Mouse (Mus musculus): ENCODE data around the gene Tvp23a. TPM values are rescaled to one million over a fixed set of nuclear protein-coding genes. Genes with fewer than 3 reads are reported as not detected.

The Tvp23a gene
- polyA plus RNA-seq, 1 experiment from 2014 or later = 4.6 TPM

DNA sequence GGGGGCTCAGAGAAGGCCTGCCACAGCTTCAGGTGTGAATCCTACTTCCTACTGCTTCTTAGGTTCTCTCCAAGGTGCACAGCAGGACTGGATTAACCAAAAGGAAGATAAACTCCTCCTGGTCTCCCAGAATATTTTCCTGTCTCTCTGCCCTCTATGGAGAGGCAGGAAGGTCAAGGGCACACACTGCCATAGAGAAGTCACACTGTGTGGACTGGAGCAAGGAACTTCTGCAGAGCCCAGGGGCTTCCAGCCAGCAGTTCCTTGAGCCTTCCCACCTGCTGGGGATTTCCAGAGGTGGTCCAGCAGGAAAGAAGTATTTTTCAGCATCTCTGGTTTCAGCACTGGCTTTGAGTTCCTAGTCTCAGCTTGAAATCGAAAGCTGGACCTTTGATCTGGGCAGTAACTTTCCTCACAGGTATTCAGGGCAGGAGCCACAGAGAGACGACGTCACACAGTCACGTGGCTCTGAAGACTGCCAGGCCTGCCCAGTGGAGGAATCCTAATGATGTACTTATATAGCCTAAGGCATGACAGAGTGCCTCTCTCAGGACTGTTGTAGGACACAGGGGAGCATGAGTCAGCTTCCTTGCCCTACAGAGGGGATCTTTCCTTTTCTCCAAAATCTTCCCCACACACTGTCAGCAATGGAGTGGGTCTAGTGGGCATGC lies 18.0 kb upstream of the Tvp23a start:
- H3K4me1 ChIP-seq (replicated peaks; ENCODE audit: control insufficient read depth, insufficient read depth, low read length) = no peaks in the 10 kb centered on the region
- DNase-seq (ENCODE audit: low spot score) (no peak), ATAC-seq (replicated peaks; ENCODE audit: low FRiP score) (no peak)
- H3K4me2 ChIP-seq = no peak overlapping the region
- no peaks in the 10 kb centered on the region for H3K27me3 ChIP-seq (replicated peaks; ENCODE audit: control insufficient read depth, insufficient read depth, low read length)
- no peaks in the 10 kb centered on the region for H3K36me3 ChIP-seq (ENCODE audit: control insufficient read depth, insufficient read depth, low read length)
- WGBS = 23% methylated on average over 4 of the region's 4 CpGs
- no peak overlapping the region for H3K9ac ChIP-seq (ENCODE audit: low read depth, low read length)
- H3K27ac ChIP-seq (ENCODE audit: low read depth, low read length) = no peak overlapping the region
- H3K9me3 ChIP-seq (ENCODE audit: control insufficient read depth, low read length) = no peaks in the 10 kb centered on the region
- no peak overlapping the region for H3K4me3 ChIP-seq (ENCODE audit: low read depth, low read length)

- Histone ChIP-seq H3K27me3 (replicated peaks; ENCODE audit: control insufficient read depth, insufficient read depth, low read length) (no peaks in the 10 kb centered on the region), H3K36me3 (ENCODE audit: control insufficient read depth, insufficient read depth, low read length) (no peaks in the 10 kb centered on the region), H3K4me3 (ENCODE audit: low read depth, low read length) (no peak overlapping the region), H3K4me1 (replicated peaks; ENCODE audit: control insufficient read depth, insufficient read depth, low read length) (no peaks in the 10 kb centered on the region), H3K9ac (ENCODE audit: low read depth, low read length) (no peak overlapping the region), H3K27ac (ENCODE audit: low read depth, low read length) (no peak overlapping the region), H3K4me2 (no peak overlapping the region), H3K9me3 (ENCODE audit: control insufficient read depth, low read length) (no peaks in the 10 kb centered on the region)
- WGBS = 39% methylated on average over 2 of the region's 2 CpGs
- DNase-seq (ENCODE audit: low spot score) (no peak), ATAC-seq (replicated peaks; ENCODE audit: low FRiP score) (no peak)
Observed at GRCm38 (mm10) chr16:10461178-10461577, 14.0 kb upstream of the Tvp23a start.

- DNase-seq (ENCODE audit: low spot score) (no peak), ATAC-seq (replicated peaks; ENCODE audit: low FRiP score) (no peak)
- Histone ChIP-seq H3K9ac (ENCODE audit: low read depth, low read length) (no peak overlapping the region), H3K27ac (ENCODE audit: low read depth, low read length) (no peak overlapping the region), H3K4me1 (replicated peaks; ENCODE audit: control insufficient read depth, insufficient read depth, low read length) (no peaks in the 10 kb centered on the region), H3K27me3 (replicated peaks; ENCODE audit: control insufficient read depth, insufficient read depth, low read length) (no peaks in the 10 kb centered on the region), H3K36me3 (ENCODE audit: control insufficient read depth, insufficient read depth, low read length) (no peaks in the 10 kb centered on the region), H3K4me3 (ENCODE audit: low read depth, low read length) (no peak overlapping the region), H3K4me2 (no peak overlapping the region), H3K9me3 (ENCODE audit: control insufficient read depth, low read length) (no peaks in the 10 kb centered on the region)
- 64% methylated on average over 2 of the region's 2 CpGs for WGBS
Observed at GRCm38 (mm10) chr16:10460188-10460587, 13.0 kb upstream of the Tvp23a start.

- Histone ChIP-seq H3K27ac (ENCODE audit: low read depth, low read length) (no peak overlapping the region), H3K4me3 (ENCODE audit: low read depth, low read length) (no peak overlapping the region), H3K9ac (ENCODE audit: low read depth, low read length) (no peak overlapping the region), H3K4me1 (replicated peaks; ENCODE audit: control insufficient read depth, insufficient read depth, low read length) (no peaks in the 10 kb centered on the region), H3K9me3 (ENCODE audit: control insufficient read depth, low read length) (no peaks in the 10 kb centered on the region), H3K27me3 (replicated peaks; ENCODE audit: control insufficient read depth, insufficient read depth, low read length) (no peaks in the 10 kb centered on the region), H3K4me2 (no peak overlapping the region), H3K36me3 (ENCODE audit: control insufficient read depth, insufficient read depth, low read length) (no peaks in the 10 kb centered on the region)
- WGBS = 60% methylated on average over 3 of the region's 3 CpGs
- ATAC-seq (replicated peaks; ENCODE audit: low FRiP score) = no peak
- DNase-seq (ENCODE audit: low spot score) = no peak
Observed at GRCm38 (mm10) chr16:10454583-10454974, 7.4 kb upstream of the Tvp23a start.

DNA sequence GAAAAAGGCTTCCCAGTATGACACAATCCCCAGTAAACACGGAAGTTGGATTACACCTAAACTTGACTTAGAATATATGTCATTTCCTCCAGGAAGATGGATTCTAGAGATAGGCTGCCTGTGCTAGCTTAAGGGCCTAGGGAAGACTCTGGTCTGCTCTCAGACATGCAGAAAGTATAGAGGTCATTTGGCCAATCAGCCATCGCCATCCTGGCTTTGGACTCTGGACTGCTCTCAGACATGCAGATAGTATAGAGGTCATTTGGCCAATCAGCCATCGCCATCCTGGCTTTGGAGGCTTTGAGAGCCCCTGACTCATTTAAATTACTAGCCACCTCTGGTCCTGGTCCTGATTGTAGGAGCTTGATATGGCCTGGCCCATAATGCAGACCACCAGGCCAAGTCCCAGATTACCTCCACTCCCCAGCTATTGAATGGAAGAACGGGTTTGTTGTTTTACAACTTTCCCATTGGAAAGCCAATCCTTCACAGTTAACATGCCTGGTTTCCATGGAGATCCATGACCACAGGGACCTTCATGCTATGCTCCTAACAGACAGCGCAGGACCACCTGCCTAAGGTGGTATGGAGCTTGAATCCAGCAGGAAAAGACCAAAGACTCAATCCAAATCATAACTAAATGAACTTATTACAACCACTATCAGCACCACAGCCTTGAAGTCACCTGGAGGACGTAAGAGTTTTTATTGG lies 6.9 kb upstream of the Tvp23a start:
- Histone ChIP-seq H3K9ac (ENCODE audit: low read depth, low read length) (no peak overlapping the region), H3K4me2 (no peak overlapping the region), H3K4me3 (ENCODE audit: low read depth, low read length) (no peak overlapping the region), H3K36me3 (ENCODE audit: control insufficient read depth, insufficient read depth, low read length) (no peaks in the 10 kb centered on the region), H3K27me3 (replicated peaks; ENCODE audit: control insufficient read depth, insufficient read depth, low read length) (no peaks in the 10 kb centered on the region), H3K27ac (ENCODE audit: low read depth, low read length) (no peak overlapping the region), H3K4me1 (replicated peaks; ENCODE audit: control insufficient read depth, insufficient read depth, low read length) (no peaks in the 10 kb centered on the region), H3K9me3 (ENCODE audit: control insufficient read depth, low read length) (no peaks in the 10 kb centered on the region)
- no peak for ATAC-seq (replicated peaks; ENCODE audit: low FRiP score)
- no peak for DNase-seq (ENCODE audit: low spot score)
- WGBS = 67% methylated on average over 6 of the region's 6 CpGs

GRCm38 (mm10) chr16:10452445-10452896 lies 5.3 kb upstream of the Tvp23a start:
- Histone ChIP-seq H3K4me1 (replicated peaks; ENCODE audit: control insufficient read depth, insufficient read depth, low read length) (peaks cover 5% of the 10 kb centered on the region; the same call in 1 of the 2 replicates), H3K4me3 (ENCODE audit: low read depth, low read length) (no peak overlapping the region), H3K9me3 (ENCODE audit: control insufficient read depth, low read length) (no peaks in the 10 kb centered on the region), H3K36me3 (ENCODE audit: control insufficient read depth, insufficient read depth, low read length) (no peaks in the 10 kb centered on the region), H3K27me3 (replicated peaks; ENCODE audit: control insufficient read depth, insufficient read depth, low read length) (no peaks in the 10 kb centered on the region), H3K9ac (ENCODE audit: low read depth, low read length) (no peak overlapping the region), H3K27ac (ENCODE audit: low read depth, low read length) (no peak overlapping the region), H3K4me2 (no peak overlapping the region)
- no peak for ATAC-seq (replicated peaks; ENCODE audit: low FRiP score)
- DNase-seq (ENCODE audit: low spot score) = no peak
- WGBS = 80% methylated on average over 8 of the region's 8 CpGs

DNA sequence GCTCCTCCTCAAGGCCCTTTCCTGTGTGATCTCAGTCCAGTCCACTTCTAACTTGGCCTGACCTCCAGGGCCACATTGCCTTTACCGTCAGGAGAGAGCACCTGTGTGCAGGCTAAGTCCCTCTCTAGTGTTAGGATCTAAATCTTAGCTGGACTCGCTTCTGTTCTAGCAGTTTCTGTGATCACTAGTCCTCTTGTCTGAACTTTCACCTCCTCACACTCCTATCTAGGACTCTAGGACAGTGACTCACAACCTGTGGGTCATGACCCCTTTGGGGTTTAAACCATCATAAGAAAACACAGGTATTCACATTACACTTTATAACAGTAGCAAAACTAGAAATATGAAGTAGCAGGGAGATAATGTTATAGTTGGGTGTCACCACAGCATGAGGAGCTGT lies 4.7 kb upstream of the Tvp23a start:
- H3K36me3 ChIP-seq (ENCODE audit: control insufficient read depth, insufficient read depth, low read length) = no peaks in the 10 kb centered on the region
- H3K27ac ChIP-seq (ENCODE audit: low read depth, low read length) = no peak overlapping the region
- ATAC-seq (replicated peaks; ENCODE audit: low FRiP score) (no peak), DNase-seq (ENCODE audit: low spot score) (no peak)
- no peaks in the 10 kb centered on the region for H3K9me3 ChIP-seq (ENCODE audit: control insufficient read depth, low read length)
- H3K27me3 ChIP-seq (replicated peaks; ENCODE audit: control insufficient read depth, insufficient read depth, low read length) = no peaks in the 10 kb centered on the region
- no peak overlapping the region for H3K4me2 ChIP-seq
- WGBS = 74% methylated on average over 2 of the region's 2 CpGs
- H3K4me1 ChIP-seq (replicated peaks; ENCODE audit: control insufficient read depth, insufficient read depth, low read length) = peaks cover 5% of the 10 kb centered on the region; the same call in 1 of the 2 replicates
- no peak overlapping the region for H3K4me3 ChIP-seq (ENCODE audit: low read depth, low read length)
- no peak overlapping the region for H3K9ac ChIP-seq (ENCODE audit: low read depth, low read length)

GRCm38 (mm10) chr16:10448931-10449330 lies 1.8 kb upstream of the Tvp23a start:
- H3K9me3 ChIP-seq (ENCODE audit: control insufficient read depth, low read length) = no peaks in the 10 kb centered on the region
- H3K4me1 ChIP-seq (replicated peaks; ENCODE audit: control insufficient read depth, insufficient read depth, low read length) = peaks cover 5% of the 10 kb centered on the region; the same call in 1 of the 2 replicates
- no peak overlapping the region for H3K4me3 ChIP-seq (ENCODE audit: low read depth, low read length)
- no peak overlapping the region for H3K4me2 ChIP-seq
- no peak overlapping the region for H3K9ac ChIP-seq (ENCODE audit: low read depth, low read length)
- no peak overlapping the region; the same call in 1 of the 2 replicates for H3K27ac ChIP-seq (ENCODE audit: low read depth, low read length)
- ATAC-seq (replicated peaks; ENCODE audit: low FRiP score) = no peak
- DNase-seq (ENCODE audit: low spot score) = no peak
- 70% methylated on average over 9 of the region's 9 CpGs for WGBS
- no peaks in the 10 kb centered on the region for H3K27me3 ChIP-seq (replicated peaks; ENCODE audit: control insufficient read depth, insufficient read depth, low read length)
- no peaks in the 10 kb centered on the region for H3K36me3 ChIP-seq (ENCODE audit: control insufficient read depth, insufficient read depth, low read length)

DNA sequence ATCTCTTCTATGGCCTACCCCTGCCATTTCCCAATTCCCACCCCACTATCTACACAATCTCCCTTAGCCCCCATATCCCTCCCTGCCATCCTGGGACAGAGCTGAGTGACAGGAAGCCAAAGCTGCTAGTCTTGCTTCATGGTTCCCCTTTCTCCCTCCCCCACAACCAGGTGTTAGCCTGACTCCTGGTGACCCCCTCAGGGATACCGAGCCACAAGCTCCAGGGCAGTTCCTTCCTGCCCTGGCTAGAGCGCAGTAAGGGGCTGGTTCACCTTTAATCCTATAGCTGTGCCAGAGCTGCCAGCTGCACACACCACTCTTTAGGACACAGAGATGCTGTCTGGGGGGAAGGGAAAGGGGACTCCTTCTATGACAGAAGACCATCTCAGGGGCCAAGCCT lies 619 bp upstream of the Tvp23a start:
- no peaks in the 10 kb centered on the region for H3K36me3 ChIP-seq (ENCODE audit: control insufficient read depth, insufficient read depth, low read length)
- no peak overlapping the region for H3K9ac ChIP-seq (ENCODE audit: low read depth, low read length)
- ATAC-seq (replicated peaks; ENCODE audit: low FRiP score) = no peak
- no peak for DNase-seq (ENCODE audit: low spot score)
- H3K9me3 ChIP-seq (ENCODE audit: control insufficient read depth, low read length) = no peaks in the 10 kb centered on the region
- no peaks in the 10 kb centered on the region for H3K27me3 ChIP-seq (replicated peaks; ENCODE audit: control insufficient read depth, insufficient read depth, low read length)
- H3K4me2 ChIP-seq = peak overlapping the region; percentile 58
- WGBS = 39% methylated on average over 2 of the region's 2 CpGs
- H3K4me1 ChIP-seq (replicated peaks; ENCODE audit: control insufficient read depth, insufficient read depth, low read length) = peaks cover 5% of the 10 kb centered on the region; the same call in 1 of the 2 replicates
- no peak overlapping the region for H3K27ac ChIP-seq (ENCODE audit: low read depth, low read length)
- H3K4me3 ChIP-seq (ENCODE audit: low read depth, low read length) = peak overlapping the region; percentile 31; the same call in 1 of the 2 replicates
